Mouse (Mus musculus): ENCODE measurements around the gene Bco1. TPM values are rescaled to one million over a fixed set of nuclear protein-coding genes. Genes with fewer than 3 reads are reported as not detected.
A peak's percentile ranks its signal among the peaks of the same experiment; 100 is the strongest.

Bco1 gene
- polyA plus RNA-seq, 1 experiment from 2014 or later, result 0.49 TPM

GRCm38 (mm10) chr8:117055097-117055496 lies 40.6 kb upstream of the Bco1 start:
- WGBS, result 61% methylated on average over 6 of the region's 6 CpGs
- DNase-seq (ENCODE audit: low spot score) (no peak), ATAC-seq (ENCODE audit: low FRiP score, low TSS enrichment) (no peak)

GRCm38 (mm10) chr8:117059021-117059420 lies 36.6 kb upstream of the Bco1 start:
- ATAC-seq (ENCODE audit: low FRiP score, low TSS enrichment) (no peak), DNase-seq (ENCODE audit: low spot score) (no peak)
- H3K4me1 ChIP-seq (replicated peaks; ENCODE audit: control insufficient read depth, insufficient read depth), result no peaks in the 10 kb centered on the region
- no peaks in the 10 kb centered on the region for H3K9me3 ChIP-seq (ENCODE audit: control insufficient read depth, low read length)
- no peak overlapping the region for H3K27ac ChIP-seq (replicated peaks)
- no peak overlapping the region for H3K4me3 ChIP-seq (ENCODE audit: low read depth, low read length)
- TF ChIP-seq CTCF (IDR thresholded peaks at IDR 0.05; ENCODE audit: low read depth), result no peak
- TF ChIP-seq EP300 (optimal IDR thresholded peaks at IDR 0.05), result no peak
- H3K27me3 ChIP-seq (ENCODE audit: control insufficient read depth, insufficient read depth, low read length), result no peaks in the 10 kb centered on the region
- no peak overlapping the region for H3K9ac ChIP-seq (ENCODE audit: low read length)
- H3K36me3 ChIP-seq (ENCODE audit: control insufficient read depth, insufficient read depth, low read length), result no peaks in the 10 kb centered on the region
- 67% methylated on average over 7 of the region's 7 CpGs for WGBS
- H3K4me2 ChIP-seq (replicated peaks; ENCODE audit: low read depth), result no peak overlapping the region

More at GRCm38 (mm10) chr8:117055097-117055496, 40.6 kb upstream of the Bco1 start:
- Histone ChIP-seq H3K36me3 (ENCODE audit: control insufficient read depth, insufficient read depth, low read length) (no peaks in the 10 kb centered on the region), H3K4me1 (replicated peaks; ENCODE audit: control insufficient read depth, insufficient read depth) (no peaks in the 10 kb centered on the region), H3K27me3 (ENCODE audit: control insufficient read depth, insufficient read depth, low read length) (no peaks in the 10 kb centered on the region), H3K4me3 (ENCODE audit: low read depth, low read length) (no peak overlapping the region), H3K27ac (replicated peaks) (no peak overlapping the region), H3K9me3 (ENCODE audit: control insufficient read depth, low read length) (no peaks in the 10 kb centered on the region), H3K4me2 (replicated peaks; ENCODE audit: low read depth) (no peak overlapping the region), H3K9ac (ENCODE audit: low read length) (no peak overlapping the region)
- no peak for TF ChIP-seq EP300 (optimal IDR thresholded peaks at IDR 0.05)
- TF ChIP-seq CTCF (IDR thresholded peaks at IDR 0.05; ENCODE audit: low read depth), result no peak

- no peaks in the 10 kb centered on the region for H3K36me3 ChIP-seq (ENCODE audit: control insufficient read depth, insufficient read depth, low read length)
- no peaks in the 10 kb centered on the region for H3K4me1 ChIP-seq (replicated peaks; ENCODE audit: control insufficient read depth, insufficient read depth)
- no peak for DNase-seq (ENCODE audit: low spot score)
- no peak overlapping the region for H3K27ac ChIP-seq (replicated peaks)
- TF ChIP-seq EP300 (optimal IDR thresholded peaks at IDR 0.05), result no peak
- TF ChIP-seq CTCF (IDR thresholded peaks at IDR 0.05; ENCODE audit: low read depth), result peak; percentile 17; the same call in 1 of the 2 replicates
- no peak overlapping the region for H3K4me2 ChIP-seq (replicated peaks; ENCODE audit: low read depth)
- ATAC-seq (ENCODE audit: low FRiP score, low TSS enrichment), result no peak
- H3K9ac ChIP-seq (ENCODE audit: low read length), result no peak overlapping the region
- WGBS, result 77% methylated on average over 13 of the region's 13 CpGs
- H3K27me3 ChIP-seq (ENCODE audit: control insufficient read depth, insufficient read depth, low read length), result no peaks in the 10 kb centered on the region
- no peaks in the 10 kb centered on the region for H3K9me3 ChIP-seq (ENCODE audit: control insufficient read depth, low read length)
- no peak overlapping the region for H3K4me3 ChIP-seq (ENCODE audit: low read depth, low read length)
Measured at GRCm38 (mm10) chr8:117060306-117060705, 35.3 kb upstream of the Bco1 start.

- TF ChIP-seq EP300 (optimal IDR thresholded peaks at IDR 0.05), result no peak
- TF ChIP-seq CTCF (IDR thresholded peaks at IDR 0.05; ENCODE audit: low read depth), result no peak
- Histone ChIP-seq H3K9me3 (ENCODE audit: control insufficient read depth, low read length) (no peaks in the 10 kb centered on the region), H3K4me1 (replicated peaks; ENCODE audit: control insufficient read depth, insufficient read depth) (no peaks in the 10 kb centered on the region), H3K9ac (ENCODE audit: low read length) (no peak overlapping the region), H3K4me2 (replicated peaks; ENCODE audit: low read depth) (no peak overlapping the region), H3K27me3 (ENCODE audit: control insufficient read depth, insufficient read depth, low read length) (no peaks in the 10 kb centered on the region), H3K36me3 (ENCODE audit: control insufficient read depth, insufficient read depth, low read length) (no peaks in the 10 kb centered on the region), H3K27ac (replicated peaks) (no peak overlapping the region), H3K4me3 (ENCODE audit: low read depth, low read length) (no peak overlapping the region)
- no peak for DNase-seq (ENCODE audit: low spot score)
- no peak for ATAC-seq (ENCODE audit: low FRiP score, low TSS enrichment)
- WGBS, result 69% methylated on average over 13 of the region's 13 CpGs
Measured at GRCm38 (mm10) chr8:117061180-117061880, 34.3 kb upstream of the Bco1 start.

GRCm38 (mm10) chr8:117066955-117067354 lies 28.7 kb upstream of the Bco1 start:
- Histone ChIP-seq H3K36me3 (ENCODE audit: control insufficient read depth, insufficient read depth, low read length) (no peaks in the 10 kb centered on the region), H3K4me3 (ENCODE audit: low read depth, low read length) (no peak overlapping the region), H3K27ac (replicated peaks) (no peak overlapping the region), H3K9me3 (ENCODE audit: control insufficient read depth, low read length) (no peaks in the 10 kb centered on the region), H3K27me3 (ENCODE audit: control insufficient read depth, insufficient read depth, low read length) (no peaks in the 10 kb centered on the region), H3K9ac (ENCODE audit: low read length) (no peak overlapping the region), H3K4me1 (replicated peaks; ENCODE audit: control insufficient read depth, insufficient read depth) (no peaks in the 10 kb centered on the region), H3K4me2 (replicated peaks; ENCODE audit: low read depth) (no peak overlapping the region)
- 74% methylated on average over 7 of the region's 7 CpGs for WGBS
- DNase-seq (ENCODE audit: low spot score), result no peak
- no peak for TF ChIP-seq CTCF (IDR thresholded peaks at IDR 0.05; ENCODE audit: low read depth)
- no peak for TF ChIP-seq EP300 (optimal IDR thresholded peaks at IDR 0.05)
- ATAC-seq (ENCODE audit: low FRiP score, low TSS enrichment), result no peak

- no peak overlapping the region for H3K27ac ChIP-seq (replicated peaks)
- no peak overlapping the region for H3K4me2 ChIP-seq (replicated peaks; ENCODE audit: low read depth)
- no peak overlapping the region for H3K9ac ChIP-seq (ENCODE audit: low read length)
- 80% methylated on average over 11 of the region's 11 CpGs for WGBS
- H3K4me3 ChIP-seq (ENCODE audit: low read depth, low read length), result no peak overlapping the region
- H3K27me3 ChIP-seq (ENCODE audit: control insufficient read depth, insufficient read depth, low read length), result no peaks in the 10 kb centered on the region
- ATAC-seq (ENCODE audit: low FRiP score, low TSS enrichment) (no peak), DNase-seq (ENCODE audit: low spot score) (no peak)
- TF ChIP-seq EP300 (optimal IDR thresholded peaks at IDR 0.05), result no peak
- no peak for TF ChIP-seq CTCF (IDR thresholded peaks at IDR 0.05; ENCODE audit: low read depth)
- H3K4me1 ChIP-seq (replicated peaks; ENCODE audit: control insufficient read depth, insufficient read depth), result no peaks in the 10 kb centered on the region
- H3K9me3 ChIP-seq (ENCODE audit: control insufficient read depth, low read length), result no peaks in the 10 kb centered on the region
- H3K36me3 ChIP-seq (ENCODE audit: control insufficient read depth, insufficient read depth, low read length), result no peaks in the 10 kb centered on the region
Measured at GRCm38 (mm10) chr8:117067396-117067795, 28.3 kb upstream of the Bco1 start.
